Mouse (Mus musculus) intestine, postnatal 0 days (tissue): ENCODE results near the gene Ndufb4. TPM values are rescaled to one million over a fixed set of nuclear protein-coding genes. Genes with fewer than 3 reads are reported as not detected.

Experiments
- ATAC-seq: fragments of 200-750 bp; cut with Nextera tagmentation; 2 replicates; pipeline ENCODE4 v1.8.0; 2017; ENCODE audit warnings: mild to moderate bottlenecking, moderate TSS enrichment, moderate library complexity
- H3K27ac ChIP-seq: fragments of 300-500 bp; sonication (generic); 2 replicates; pipeline ENCODE4 v1.5.1; 2014; ENCODE audit warnings: mild to moderate bottlenecking, low read depth, low read length, moderate library complexity
- H3K27me3 ChIP-seq: fragments of 300-500 bp; sonication (generic); replicated peaks from 2 replicates; pipeline ENCODE4 v1.6.1; 2014; ENCODE audit warnings: low read length, mixed read lengths; ENCODE audit not compliant: control insufficient read depth, insufficient read depth
- H3K36me3 ChIP-seq: fragments of 300-500 bp; sonication (generic); 2 replicates; pipeline ENCODE4 v1.6.1; 2014; ENCODE audit warnings: mild to moderate bottlenecking, moderate library complexity; ENCODE audit not compliant: control insufficient read depth, insufficient read depth
- H3K4me1 ChIP-seq: fragments of 300-500 bp; sonication (generic); replicated peaks from 2 replicates; pipeline ENCODE4 v1.6.1; 2014; ENCODE audit warnings: antibody characterized with exemption, low read length, mixed read lengths; ENCODE audit not compliant: control insufficient read depth, insufficient read depth
- H3K4me2 ChIP-seq: fragments of 300-500 bp; sonication (generic); replicated peaks from 2 replicates; pipeline ENCODE4 v1.6.1; 2014; ENCODE audit warnings: low read depth, mild to moderate bottlenecking, moderate library complexity
- H3K4me3 ChIP-seq: fragments of 300-500 bp; sonication (generic); 2 replicates; pipeline ENCODE4 v1.5.1; 2014; ENCODE audit warnings: low read depth, low read length
- H3K9ac ChIP-seq: fragments of 300-500 bp; sonication (generic); 2 replicates; pipeline ENCODE4 v1.6.1; 2014; ENCODE audit warnings: mild to moderate bottlenecking, low read depth, low read length
- H3K9me3 ChIP-seq: fragments of 300-500 bp; sonication (generic); 2 replicates; pipeline ENCODE4 v1.6.1; 2016; ENCODE audit warnings: mixed run types; ENCODE audit not compliant: control insufficient read depth
- CTCF ChIP-seq: sonication (generic); IDR thresholded peaks from 2 replicates; pipeline ENCODE4 v1.5.1; 2016; ENCODE audit warnings: low read depth, mild to moderate bottlenecking, control low read depth, antibody characterized with exemption, moderate library complexity
- WGBS: fragments of 180-500 bp; shearing (Covaris S2); extraction: QIAGEN DNeasy Blood & Tissue Kit; methylation state at CpG from one replicate; pipeline ENCODE4 v1.1.7; 2014; 5-methylcytosine and 5-hydroxymethylcytosine counted together
- polyA plus RNA-seq: library from polyadenylated mRNA; unstranded; fragments of >200 nt; fragmentation: Nextera tagmentation; extraction: Ambion mirVana; gene quantifications from 2 replicates; pipeline ENCODE4 v1.2.1, GENCODE M21; 2015

Ndufb4 gene
- polyA plus RNA-seq, 1 experiment from 2014 or later = 117 TPM

GRCm38 (mm10) chr16:37690465-37690864 lies 36.2 kb upstream of the Ndufb4 start:
- WGBS = 69% methylated on average over 6 of the region's 6 CpGs
- Histone ChIP-seq H3K9ac (no peak overlapping the region), H3K36me3 (no peaks in the 10 kb centered on the region), H3K4me1 (no peaks in the 10 kb centered on the region), H3K27me3 (no peaks in the 10 kb centered on the region), H3K9me3 (no peaks in the 10 kb centered on the region), H3K4me3 (no peak overlapping the region), H3K27ac (no peak overlapping the region), H3K4me2 (no peak overlapping the region)
- no peak for TF ChIP-seq CTCF
- no peak for ATAC-seq

- Histone ChIP-seq H3K9me3 (no peaks in the 10 kb centered on the region), H3K4me3 (no peak overlapping the region), H3K27me3 (no peaks in the 10 kb centered on the region), H3K4me2 (no peak overlapping the region), H3K4me1 (no peaks in the 10 kb centered on the region), H3K36me3 (no peaks in the 10 kb centered on the region), H3K9ac (no peak overlapping the region), H3K27ac (no peak overlapping the region)
- 47% methylated on average over 10 of the region's 10 CpGs for WGBS
- no peak; the same call in 1 of the 2 replicates for ATAC-seq
- no peak for TF ChIP-seq CTCF
These were observed 35.7 kb upstream of the Ndufb4 start for GRCm38 (mm10) chr16:37689934-37690333.

- WGBS = 43% methylated on average over 8 of the region's 8 CpGs
- ATAC-seq = peak; percentile 54
- Histone ChIP-seq H3K4me2 (no peak overlapping the region), H3K27ac (no peak overlapping the region), H3K4me1 (no peaks in the 10 kb centered on the region), H3K4me3 (no peak overlapping the region), H3K27me3 (no peaks in the 10 kb centered on the region), H3K9ac (no peak overlapping the region), H3K9me3 (no peaks in the 10 kb centered on the region), H3K36me3 (no peaks in the 10 kb centered on the region)
- TF ChIP-seq CTCF = no peak
These were observed 35.1 kb upstream of the Ndufb4 start for GRCm38 (mm10) chr16:37689251-37689926.

GRCm38 (mm10) chr16:37688181-37688580 lies 33.9 kb upstream of the Ndufb4 start:
- Histone ChIP-seq H3K27me3 (no peaks in the 10 kb centered on the region), H3K9me3 (no peaks in the 10 kb centered on the region), H3K36me3 (no peaks in the 10 kb centered on the region), H3K27ac (no peak overlapping the region), H3K4me3 (no peak overlapping the region), H3K4me1 (no peaks in the 10 kb centered on the region), H3K4me2 (no peak overlapping the region), H3K9ac (no peak overlapping the region)
- 71% methylated on average over 2 of the region's 2 CpGs for WGBS
- peak; percentile 50 for TF ChIP-seq CTCF
- ATAC-seq = no peak

GRCm38 (mm10) chr16:37687301-37687980 lies 33.2 kb upstream of the Ndufb4 start:
- ATAC-seq = no peak
- Histone ChIP-seq H3K4me2 (no peak overlapping the region), H3K9me3 (no peaks in the 10 kb centered on the region), H3K27me3 (no peaks in the 10 kb centered on the region), H3K27ac (no peak overlapping the region; the same call in 1 of the 2 replicates), H3K4me3 (no peak overlapping the region), H3K9ac (no peak overlapping the region), H3K4me1 (no peaks in the 10 kb centered on the region), H3K36me3 (no peaks in the 10 kb centered on the region)
- WGBS = 69% methylated on average over 14 of the region's 14 CpGs
- TF ChIP-seq CTCF = no peak

- H3K36me3 ChIP-seq = no peaks in the 10 kb centered on the region
- no peak for TF ChIP-seq CTCF
- H3K4me1 ChIP-seq = no peaks in the 10 kb centered on the region
- no peaks in the 10 kb centered on the region for H3K9me3 ChIP-seq
- WGBS = 65% methylated on average over 12 of the region's 12 CpGs
- no peak overlapping the region for H3K9ac ChIP-seq
- H3K4me2 ChIP-seq = no peak overlapping the region
- ATAC-seq = no peak
- H3K27ac ChIP-seq = no peak overlapping the region
- no peak overlapping the region for H3K4me3 ChIP-seq
- no peaks in the 10 kb centered on the region for H3K27me3 ChIP-seq
These were observed 32.6 kb upstream of the Ndufb4 start for GRCm38 (mm10) chr16:37686834-37687233.
